Mouse (Mus musculus) lung, embryonic 14.5 days (tissue): ENCODE results near the gene Mroh9. TPM values are rescaled to one million over a fixed set of nuclear protein-coding genes. Genes with fewer than 3 reads are reported as not detected.

ENCODE experiments used
- ATAC-seq: fragments of 200-750 bp; cut with Nextera tagmentation; 2 replicates; pipeline ENCODE4 v1.8.0; 2017; ENCODE audit warnings: mild to moderate bottlenecking, moderate TSS enrichment, moderate library complexity; ENCODE audit not compliant: insufficient read depth
- DNase-seq: peaks from one replicate; pipeline ENCODE4 v3.0.0-alpha.2; 2015
- H3K27ac ChIP-seq: fragments of 300-500 bp; sonication (generic); 2 replicates; pipeline ENCODE4 v1.5.1; 2014; ENCODE audit warnings: low read depth, mild to moderate bottlenecking, moderate library complexity
- H3K27me3 ChIP-seq: fragments of 300-500 bp; sonication (generic); 2 replicates; pipeline ENCODE4 v1.6.1; 2014; ENCODE audit warnings: low read length, control low read depth; ENCODE audit not compliant: insufficient read depth
- H3K36me3 ChIP-seq: fragments of 300-500 bp; sonication (generic); 2 replicates; pipeline ENCODE4 v1.6.1; 2014; ENCODE audit warnings: control low read depth; ENCODE audit not compliant: insufficient read depth
- H3K4me1 ChIP-seq: fragments of 300-500 bp; sonication (generic); 2 replicates; pipeline ENCODE4 v1.6.1; 2014; ENCODE audit warnings: antibody characterized with exemption, control low read depth; ENCODE audit not compliant: insufficient read depth
- H3K4me2 ChIP-seq: fragments of 300-500 bp; sonication (generic); 2 replicates; pipeline ENCODE4 v1.6.1; 2014; ENCODE audit warnings: mild to moderate bottlenecking
- H3K4me3 ChIP-seq: fragments of 300-500 bp; sonication (generic); 2 replicates; pipeline ENCODE4 v1.5.1; 2014; ENCODE audit warnings: low read depth, low read length
- H3K9ac ChIP-seq: fragments of 300-500 bp; sonication (generic); 2 replicates; pipeline ENCODE4 v1.6.1; 2014
- H3K9me3 ChIP-seq: fragments of 300-500 bp; sonication (generic); 2 replicates; pipeline ENCODE4 v1.6.1; 2016; ENCODE audit warnings: low read depth, low read length, control low read depth
- CTCF ChIP-seq: IDR thresholded peaks from 2 replicates; pipeline ENCODE4 v1.5.1; 2016; ENCODE audit warnings: antibody characterized with exemption, low read depth
- WGBS: fragments of 180-500 bp; shearing (Covaris S2); extraction: QIAGEN DNeasy Blood & Tissue Kit; methylation state at CpG from one replicate; pipeline ENCODE4 v1.1.7; 2014; 5-methylcytosine and 5-hydroxymethylcytosine counted together
- polyA plus RNA-seq: library from polyadenylated mRNA; unstranded; fragments of >200 nt; fragmentation: Nextera tagmentation; extraction: Ambion mirVana; gene quantifications from 2 replicates; pipeline ENCODE4 v1.2.1, GENCODE M21; 2014

Gene Mroh9
- not detected in 2 replicates for polyA plus RNA-seq

DNA sequence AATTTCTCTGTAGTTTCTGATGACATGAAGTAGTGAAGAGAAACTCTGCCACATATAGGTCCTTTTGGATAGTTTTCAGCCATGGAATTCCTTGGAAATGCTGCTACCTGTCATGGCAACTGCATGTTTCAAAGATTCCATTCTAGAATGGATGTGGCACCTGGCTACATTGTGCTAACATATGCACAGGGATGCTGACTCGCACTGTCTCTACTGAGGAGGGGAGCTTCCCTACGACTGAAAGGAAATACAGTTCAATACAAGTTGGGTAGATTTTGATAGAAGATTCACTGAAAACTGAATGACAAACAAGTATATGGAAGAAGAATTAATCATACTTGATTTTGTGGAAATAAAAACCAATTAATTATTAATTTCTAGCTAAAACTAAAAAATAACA, at the start of gene Mroh9:
TSS of gene Mroh9 (minus strand) at position 101 of the 400 bp plus-strand sequence.
- H3K9ac ChIP-seq, result no peak within 1 kb of the TSS
- no peaks in the 10 kb centered on the region for H3K27me3 ChIP-seq
- TF ChIP-seq CTCF, result no peak
- H3K4me3 ChIP-seq, result no peak within 1 kb of the TSS
- no peak for ATAC-seq
- no peak within 1 kb of the TSS for H3K27ac ChIP-seq
- no peaks in the 10 kb centered on the region for H3K36me3 ChIP-seq
- no peaks in the 10 kb centered on the region for H3K4me1 ChIP-seq
- WGBS, result 79% methylated on average over 2 of the region's 2 CpGs
- no peak within 1 kb of the TSS for H3K4me2 ChIP-seq
- no peaks in the 10 kb centered on the region for H3K9me3 ChIP-seq
- DNase-seq, result no peak

DNA sequence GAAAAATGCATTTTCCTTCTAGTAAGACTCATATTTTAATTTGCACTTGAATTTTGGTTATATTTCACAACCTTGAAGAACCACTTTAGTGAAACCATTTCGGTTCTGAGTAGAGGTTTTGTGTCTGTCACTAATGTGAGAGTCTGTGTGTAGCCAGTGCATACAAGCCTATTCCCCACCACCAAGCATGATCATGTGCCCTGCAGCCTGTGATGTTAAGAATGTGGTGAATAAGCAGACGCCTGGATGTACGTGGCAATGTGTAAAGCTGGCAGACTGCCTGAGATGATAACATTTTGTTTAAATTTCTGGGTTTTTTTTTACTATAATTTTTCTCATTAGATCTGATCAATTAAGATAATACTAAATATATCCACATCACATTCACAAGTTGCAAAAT, 44.5 kb upstream of the Mroh9 start:
- no peaks in the 10 kb centered on the region for H3K27me3 ChIP-seq
- no peaks in the 10 kb centered on the region for H3K9me3 ChIP-seq
- no peak overlapping the region for H3K4me2 ChIP-seq
- no peak for TF ChIP-seq CTCF
- no peaks in the 10 kb centered on the region for H3K36me3 ChIP-seq
- no peak overlapping the region for H3K27ac ChIP-seq
- ATAC-seq (no peak), DNase-seq (no peak)
- no peak overlapping the region for H3K9ac ChIP-seq
- H3K4me3 ChIP-seq, result no peak overlapping the region
- WGBS, result 43% methylated on average over 3 of the region's 3 CpGs
- no peaks in the 10 kb centered on the region for H3K4me1 ChIP-seq

DNA sequence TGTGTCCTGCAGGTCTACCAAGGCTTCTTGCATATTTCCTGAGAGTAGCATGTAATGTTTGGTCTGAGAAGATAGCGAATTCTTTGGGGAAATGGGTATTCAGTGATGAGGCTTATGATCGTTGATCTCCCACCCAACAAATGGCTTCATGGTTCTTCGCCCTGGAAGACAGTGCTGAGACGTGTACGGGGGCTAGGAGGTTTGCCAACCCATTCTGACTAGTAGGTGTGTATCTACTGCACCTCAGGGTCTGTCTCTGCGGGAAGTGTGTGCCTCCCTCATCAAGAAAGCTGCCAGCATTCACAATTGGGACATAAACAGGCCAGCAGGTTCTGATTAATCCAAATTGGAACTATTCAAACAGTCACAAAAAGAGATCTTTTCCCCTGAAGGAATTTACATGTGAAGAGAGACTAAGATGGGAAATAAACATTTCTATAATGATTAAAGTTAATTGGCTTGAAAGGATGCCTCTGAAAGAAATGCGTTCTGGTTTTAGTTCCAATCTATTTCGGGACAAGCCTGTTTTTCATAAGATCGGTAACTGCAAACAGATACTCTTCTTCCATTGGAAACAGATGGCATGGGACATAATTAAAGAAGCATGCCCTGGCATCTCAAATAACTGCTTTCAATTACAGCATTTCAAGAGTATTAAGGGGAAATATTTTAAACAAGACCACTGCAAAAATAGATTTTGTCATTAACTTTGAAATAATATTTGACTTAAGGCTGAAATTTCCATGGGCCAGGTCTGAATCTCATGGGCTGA, 43.8 kb upstream of the Mroh9 start:
- H3K36me3 ChIP-seq, result no peaks in the 10 kb centered on the region
- no peak for TF ChIP-seq CTCF
- ATAC-seq, result no peak
- no peak overlapping the region for H3K4me2 ChIP-seq
- no peaks in the 10 kb centered on the region for H3K9me3 ChIP-seq
- H3K27ac ChIP-seq, result no peak overlapping the region
- no peak for DNase-seq
- H3K4me1 ChIP-seq, result no peaks in the 10 kb centered on the region
- no peaks in the 10 kb centered on the region for H3K27me3 ChIP-seq
- 85% methylated on average over 9 of the region's 9 CpGs for WGBS
- no peak overlapping the region for H3K4me3 ChIP-seq
- H3K9ac ChIP-seq, result no peak overlapping the region

DNA sequence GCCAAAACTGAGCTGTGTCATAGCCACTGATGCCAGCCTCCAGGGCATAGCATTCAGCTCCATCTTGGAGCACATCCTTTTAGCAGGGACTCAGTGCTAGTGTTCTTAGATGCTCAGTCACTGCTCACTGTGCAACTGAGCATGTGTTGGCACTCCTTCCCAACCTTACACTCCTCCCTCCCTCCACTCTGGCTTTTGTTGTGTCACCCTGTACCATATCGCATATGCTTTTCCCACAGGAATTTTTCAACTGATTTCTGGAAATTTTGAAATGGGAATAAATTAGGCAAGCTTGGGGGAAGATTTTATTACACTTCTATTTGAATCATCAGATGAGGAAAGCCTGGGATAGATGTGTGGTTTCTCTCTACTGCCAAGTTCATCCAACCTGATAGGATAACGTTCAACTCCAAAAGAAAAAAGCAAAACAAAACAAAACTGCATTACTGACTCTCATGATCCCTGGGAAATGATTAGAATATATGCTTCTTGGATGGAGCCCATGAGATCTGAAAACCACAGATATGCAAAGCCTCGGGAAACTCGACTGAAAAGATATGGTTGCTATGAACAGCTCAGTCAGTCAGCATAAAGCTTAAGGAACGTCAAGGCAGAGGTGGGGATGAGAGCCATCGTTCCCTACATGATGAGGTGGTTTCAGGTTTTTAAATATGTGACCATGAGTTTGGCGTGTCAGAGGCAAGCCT, 40.9 kb upstream of the Mroh9 start:
- DNase-seq, result no peak
- WGBS, result 50% methylated on average over 7 of the region's 7 CpGs
- Histone ChIP-seq H3K27ac (no peak overlapping the region), H3K9ac (no peak overlapping the region), H3K4me2 (no peak overlapping the region), H3K36me3 (no peaks in the 10 kb centered on the region), H3K4me1 (no peaks in the 10 kb centered on the region), H3K4me3 (no peak overlapping the region), H3K27me3 (no peaks in the 10 kb centered on the region), H3K9me3 (no peaks in the 10 kb centered on the region)
- no peak for TF ChIP-seq CTCF
- ATAC-seq, result no peak

DNA sequence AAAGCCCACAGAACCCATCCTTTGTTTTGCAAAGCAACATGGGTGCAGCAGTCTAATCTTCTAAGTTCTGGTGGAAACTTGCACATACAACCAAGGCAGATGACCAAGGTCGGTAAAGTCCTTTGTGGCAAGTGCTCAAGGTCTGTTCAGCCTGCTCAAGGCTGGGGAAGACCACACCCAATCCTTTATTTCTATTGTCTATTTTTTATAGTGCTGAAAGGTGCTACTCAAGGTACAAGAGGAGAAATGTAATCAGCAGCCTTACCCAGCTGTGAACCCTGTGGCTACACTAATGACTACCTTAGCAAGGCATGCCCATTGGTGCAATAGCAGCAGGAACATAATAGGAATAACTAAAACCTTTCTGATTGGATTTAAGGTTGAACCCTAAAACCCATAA, 36.9 kb upstream of the Mroh9 start:
- WGBS, result 91% methylated on average over 1 of the region's 1 CpGs
- Histone ChIP-seq H3K27ac (no peak overlapping the region), H3K4me1 (no peaks in the 10 kb centered on the region), H3K36me3 (no peaks in the 10 kb centered on the region), H3K9me3 (no peaks in the 10 kb centered on the region), H3K4me3 (no peak overlapping the region), H3K27me3 (no peaks in the 10 kb centered on the region), H3K9ac (no peak overlapping the region), H3K4me2 (no peak overlapping the region)
- DNase-seq (no peak), ATAC-seq (no peak)
- no peak for TF ChIP-seq CTCF

DNA sequence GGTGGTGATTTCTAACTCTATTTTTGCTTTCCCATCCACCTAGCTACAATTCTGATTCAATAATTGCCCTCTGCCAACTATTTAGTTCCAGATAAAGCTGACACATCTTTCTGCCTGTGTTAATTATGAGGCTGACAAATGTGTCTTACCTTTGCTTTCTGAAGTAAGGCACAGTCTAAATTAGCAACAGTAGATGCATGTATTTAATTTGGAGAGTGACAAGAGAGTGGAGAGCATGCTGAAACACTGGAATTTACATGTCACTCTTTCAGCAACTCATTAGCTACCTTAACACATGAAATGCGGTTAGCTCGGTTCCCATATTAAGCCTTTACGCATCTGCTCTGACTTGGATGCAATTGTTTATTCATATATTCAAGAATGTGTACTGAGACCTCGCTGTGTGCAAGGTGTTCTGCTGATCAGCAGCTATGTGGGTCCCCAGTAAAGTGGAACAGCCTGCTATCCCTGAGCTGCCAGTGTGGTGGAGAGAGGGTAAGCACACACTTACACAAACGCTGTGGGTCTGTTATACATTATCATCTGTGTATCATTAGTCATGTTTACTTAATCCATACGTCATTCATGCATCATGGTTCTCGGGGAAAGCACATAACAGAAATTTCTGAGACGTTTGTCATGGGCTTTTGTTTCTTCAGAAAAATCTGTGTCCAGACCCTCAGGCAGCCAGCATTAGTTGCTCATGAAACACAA, 28.1 kb upstream of the Mroh9 start:
- no peak for DNase-seq
- ATAC-seq, result no peak
- no peak overlapping the region for H3K4me3 ChIP-seq

DNA sequence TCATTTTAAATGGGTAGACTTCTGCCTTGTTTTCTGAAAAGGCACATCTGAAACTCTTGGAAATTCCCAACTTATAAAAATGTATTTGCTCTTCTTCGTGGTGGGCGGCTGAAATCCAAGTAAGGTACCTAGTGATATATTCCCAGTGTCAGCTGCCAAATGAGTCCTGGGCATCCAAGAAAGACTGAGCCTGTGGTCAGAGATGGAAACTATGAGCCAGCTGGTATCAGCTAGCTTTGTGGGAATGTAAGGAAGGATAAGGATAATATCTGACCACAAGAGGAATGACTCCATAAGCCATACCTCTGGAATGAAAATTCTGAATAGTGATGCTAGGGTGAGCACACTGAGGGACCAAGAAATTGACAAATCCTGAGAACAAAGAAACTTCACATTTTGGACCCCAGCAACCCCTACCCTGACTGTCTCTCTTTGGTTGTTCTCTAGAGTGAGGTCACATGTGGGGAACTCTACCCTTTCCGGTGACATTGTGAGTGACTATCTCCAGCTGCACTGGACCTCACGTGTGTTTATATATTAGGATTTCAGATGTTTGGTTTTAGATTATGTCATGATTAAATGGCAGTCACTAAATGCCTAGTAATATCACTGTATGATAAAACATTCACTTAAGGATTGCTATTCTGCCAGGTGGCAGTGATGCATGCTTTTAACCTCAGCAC, 27.2 kb upstream of the Mroh9 start:
- Histone ChIP-seq H3K27ac (no peak overlapping the region), H3K9ac (no peak overlapping the region), H3K36me3 (no peaks in the 10 kb centered on the region), H3K27me3 (no peaks in the 10 kb centered on the region), H3K4me3 (no peak overlapping the region), H3K4me2 (no peak overlapping the region), H3K4me1 (no peaks in the 10 kb centered on the region), H3K9me3 (no peaks in the 10 kb centered on the region)
- ATAC-seq (no peak), DNase-seq (no peak)
- 70% methylated on average over 4 of the region's 4 CpGs for WGBS
- no peak for TF ChIP-seq CTCF

More for the DNA sequence above, 28.1 kb upstream of the Mroh9 start:
- 47% methylated on average over 8 of the region's 8 CpGs for WGBS
- H3K4me1 ChIP-seq, result no peaks in the 10 kb centered on the region
- H3K27me3 ChIP-seq, result no peaks in the 10 kb centered on the region
- H3K27ac ChIP-seq, result no peak overlapping the region
- H3K9me3 ChIP-seq, result no peaks in the 10 kb centered on the region
- no peak overlapping the region for H3K9ac ChIP-seq
- H3K4me2 ChIP-seq, result no peak overlapping the region
- TF ChIP-seq CTCF, result no peak
- H3K36me3 ChIP-seq, result no peaks in the 10 kb centered on the region
